Mouse (Mus musculus) bone marrow macrophage, adult 2 months (primary cell): ENCODE data around the gene H2-DMb1. TPM values are rescaled to one million over a fixed set of nuclear protein-coding genes. Genes with fewer than 3 reads are reported as not detected.

Source experiments
- H3K27ac ChIP-seq: 2 replicates; pipeline ENCODE4 v1.5.1; 2012; ENCODE audit warnings: low read depth, low read length; ENCODE audit not compliant: insufficient read depth
- H3K4me1 ChIP-seq: 2 replicates; pipeline ENCODE4 v1.6.1; 2012; ENCODE audit warnings: low read length; ENCODE audit not compliant: control insufficient read depth, insufficient read depth
- H3K4me3 ChIP-seq: 2 replicates; pipeline ENCODE4 v1.5.1; 2012; ENCODE audit warnings: mild to moderate bottlenecking, low read length, moderate library complexity; ENCODE audit not compliant: insufficient read depth
- CTCF ChIP-seq: IDR thresholded peaks from 2 replicates; pipeline ENCODE4 v1.5.1; 2012; ENCODE audit warnings: low read depth, mild to moderate bottlenecking, low read length, moderate library complexity
- POLR2A ChIP-seq: IDR thresholded peaks from 2 replicates; pipeline ENCODE4 v1.6.1; 2012; ENCODE audit warnings: mild to moderate bottlenecking, low read depth, low read length, borderline replicate concordance
- polyA plus RNA-seq: library from polyadenylated mRNA; stranded (reverse); fragments of >200 nt; gene quantifications from 2 replicates; pipeline ENCODE4 v1.2.4, GENCODE M21; 2012; ENCODE audit not compliant: missing spikeins, insufficient read depth, insufficient read length

Gene H2-DMb1
- polyA plus RNA-seq, 1 experiment, result 232 TPM

- H3K4me3 ChIP-seq, result peak overlapping the region; percentile 4; the same call in 1 of the 2 replicates
- peaks cover 6% of the 10 kb centered on the region for H3K4me1 ChIP-seq
- no peak for TF ChIP-seq POLR2A
- TF ChIP-seq CTCF, result no peak
- no peak overlapping the region for H3K27ac ChIP-seq
Measured at GRCm38 (mm10) chr17:34170877-34171498, 18.1 kb downstream of the H2-DMb1 start.

GRCm38 (mm10) chr17:34172528-34172927 lies 19.7 kb downstream of the H2-DMb1 start:
- H3K27ac ChIP-seq, result no peak overlapping the region
- TF ChIP-seq POLR2A (no peak), CTCF (no peak)
- peaks cover 6% of the 10 kb centered on the region for H3K4me1 ChIP-seq
- no peak overlapping the region for H3K4me3 ChIP-seq

GRCm38 (mm10) chr17:34174075-34174474 lies 21.2 kb downstream of the H2-DMb1 start:
- TF ChIP-seq POLR2A, result no peak
- no peak for TF ChIP-seq CTCF
- no peak overlapping the region for H3K27ac ChIP-seq

GRCm38 (mm10) chr17:34177179-34177578 lies 24.3 kb downstream of the H2-DMb1 start:
- TF ChIP-seq POLR2A (no peak), CTCF (0 out of 2 replicates have a peak, but pooled peaks have one; percentile 11)
- H3K4me3 ChIP-seq, result no peak overlapping the region
- peaks cover 13% of the 10 kb centered on the region for H3K4me1 ChIP-seq
- no peak overlapping the region for H3K27ac ChIP-seq

More at GRCm38 (mm10) chr17:34174075-34174474, 21.2 kb downstream of the H2-DMb1 start:
- Histone ChIP-seq H3K4me1 (peaks cover 6% of the 10 kb centered on the region), H3K4me3 (no peak overlapping the region)

- H3K4me1 ChIP-seq, result peaks cover 13% of the 10 kb centered on the region
- TF ChIP-seq CTCF (no peak), POLR2A (no peak)
- H3K27ac ChIP-seq, result no peak overlapping the region
- H3K4me3 ChIP-seq, result no peak overlapping the region
Measured at GRCm38 (mm10) chr17:34179019-34179418, 26.1 kb downstream of the H2-DMb1 start.

- Histone ChIP-seq H3K4me3 (no peak overlapping the region), H3K4me1 (peaks cover 7% of the 10 kb centered on the region), H3K27ac (no peak overlapping the region)
- TF ChIP-seq CTCF (no peak), POLR2A (no peak)
Measured at GRCm38 (mm10) chr17:34179913-34180859, 27.3 kb downstream of the H2-DMb1 start.

GRCm38 (mm10) chr17:34183564-34184219 lies 30.8 kb downstream of the H2-DMb1 start:
- peaks cover 11% of the 10 kb centered on the region for H3K4me1 ChIP-seq
- no peak overlapping the region for H3K27ac ChIP-seq
- no peak for TF ChIP-seq POLR2A
- no peak for TF ChIP-seq CTCF
- no peak overlapping the region for H3K4me3 ChIP-seq

- H3K27ac ChIP-seq, result no peak overlapping the region
- TF ChIP-seq CTCF, result no peak
- TF ChIP-seq POLR2A, result no peak
- no peak overlapping the region for H3K4me3 ChIP-seq
- H3K4me1 ChIP-seq, result peaks cover 12% of the 10 kb centered on the region
Measured at GRCm38 (mm10) chr17:34185526-34185925, 32.7 kb downstream of the H2-DMb1 start.

- Histone ChIP-seq H3K4me3 (peak overlapping the region; percentile 81), H3K4me1 (peaks cover 7% of the 10 kb centered on the region; the same call in 1 of the 2 replicates), H3K27ac (peak overlapping the region; percentile 65)
- no peak for TF ChIP-seq POLR2A
- TF ChIP-seq CTCF, result no peak; the same call in 1 of the 2 replicates
Measured at GRCm38 (mm10) chr17:34186885-34187260, 34.0 kb downstream of the H2-DMb1 start.
